Comparison of ENCODE assay signal across 18 mouse cellular contexts in genomic region chr1:191348996-191349395, GRCm38 (mm10). TPM values are rescaled to one million over a fixed set of nuclear protein-coding genes. Genes with fewer than 3 reads are reported as not detected.
A peak's percentile ranks its signal among the peaks of the same experiment; 100 is the strongest.
DNase-seq lines count a peak whose midpoint lies in the region; ATAC-seq and TF ChIP-seq lines count a peak whose summit lies in the region.
"Had no signal": no experiment of that assay in that cellular context is flagged by ENCODE, and none has a peak within 500 bp of the region (broad histone marks: within the 10 kb centered on the region; RNA-seq: fewer than 3 reads in every experiment).

No protein-coding gene starts in this region.

- H3K9me3 ChIP-seq in forebrain, embryonic 11.5 days (ENCODE audit: control insufficient read depth, low read length), result no peaks in the 10 kb centered on the region
- no peaks in the 10 kb centered on the region for H3K9me3 ChIP-seq in forebrain, postnatal 0 days (ENCODE audit: low read length)
- H3K9me3 ChIP-seq in kidney, embryonic 14.5 days (ENCODE audit: control insufficient read depth, low read length), result no peaks in the 10 kb centered on the region
- H3K9me3 ChIP-seq in lung, postnatal 0 days (ENCODE audit: low read length), result no peaks in the 10 kb centered on the region
- H3K9me3 ChIP-seq in stomach, embryonic 16.5 days (replicated peaks; ENCODE audit: control insufficient read depth, low read length), result no peaks in the 10 kb centered on the region
- H3K9me3 ChIP-seq: forebrain, embryonic 15.5 days; neural tube, embryonic 15.5 days had no signal

- no peak overlapping the region for H3K27ac ChIP-seq in forebrain, embryonic 11.5 days (ENCODE audit: low read depth, low read length)
- no peak overlapping the region for H3K27ac ChIP-seq in forebrain, postnatal 0 days (ENCODE audit: low read depth, low read length)
- no peak overlapping the region for H3K27ac ChIP-seq in kidney, embryonic 14.5 days (ENCODE audit: low read depth, low read length)
- no peak overlapping the region for H3K27ac ChIP-seq in kidney, adult 2 months (ENCODE audit: insufficient read depth, low read depth, low read length)
- H3K27ac ChIP-seq in lung, postnatal 0 days (ENCODE audit: low read length), result peak overlapping the region; percentile 72
- H3K27ac ChIP-seq in stomach, embryonic 16.5 days (ENCODE audit: low read length), result peak overlapping the region; percentile 19; the same call in 1 of the 2 replicates
- H3K27ac ChIP-seq: forebrain, embryonic 15.5 days; neural tube, embryonic 15.5 days had no signal

- peak; percentile 19; the same call in 1 of the 2 replicates for TF ChIP-seq EP300 in lung, postnatal 0 days (IDR thresholded peaks at IDR 0.05)

- H3K4me1 ChIP-seq in forebrain, embryonic 11.5 days (replicated peaks; ENCODE audit: control insufficient read depth, insufficient read depth, low read length), result no peaks in the 10 kb centered on the region
- no peaks in the 10 kb centered on the region for H3K4me1 ChIP-seq in forebrain, postnatal 0 days (ENCODE audit: insufficient read depth)
- no peaks in the 10 kb centered on the region for H3K4me1 ChIP-seq in kidney, embryonic 14.5 days (ENCODE audit: control insufficient read depth, insufficient read depth, low read length)
- no peaks in the 10 kb centered on the region for H3K4me1 ChIP-seq in kidney, adult 2 months (ENCODE audit: control insufficient read depth, insufficient read depth, low read length)
- H3K4me1 ChIP-seq in lung, postnatal 0 days (ENCODE audit: insufficient read depth, low read depth, low read length), result no peaks in the 10 kb centered on the region
- H3K4me1 ChIP-seq in stomach, embryonic 16.5 days (ENCODE audit: control insufficient read depth, insufficient read depth, low read length), result peaks cover 15% of the 10 kb centered on the region
- H3K4me1 ChIP-seq: neural tube, embryonic 15.5 days had no signal

- peak; percentile 18 for DNase-seq in forebrain, embryonic 11.5 days (ENCODE audit: low spot score)
- no peak for DNase-seq in forebrain, postnatal 0 days
- DNase-seq in kidney, adult 2 months, result no peak
- DNase-seq in lung, postnatal 0 days (ENCODE audit: low spot score), result peak; percentile 80
- DNase-seq in lung, postnatal 14 days, result no peak
- DNase-seq in left cerebral cortex, adult 11 months (ENCODE audit: low spot score), result no peak
- DNase-seq: adrenal gland, postnatal 10 days; cerebellum, adult 9-11 months; kidney, postnatal 4 days; layer of hippocampus, postnatal 36 days; right cerebral cortex, adult 18-20 months; thymus, postnatal 4 days had no signal

- no peak for TF ChIP-seq POLR2A in kidney, adult 2 months (IDR thresholded peaks at IDR 0.05; ENCODE audit: low read depth, low read length)

- H3K36me3 ChIP-seq in forebrain, embryonic 11.5 days (ENCODE audit: control insufficient read depth, insufficient read depth, low read length), result no peaks in the 10 kb centered on the region; the same call in 1 of the 2 replicates
- H3K36me3 ChIP-seq in forebrain, postnatal 0 days (ENCODE audit: insufficient read depth), result peaks cover 71% of the 10 kb centered on the region
- H3K36me3 ChIP-seq in kidney, embryonic 14.5 days (ENCODE audit: control insufficient read depth, insufficient read depth, low read length), result peaks cover 65% of the 10 kb centered on the region
- peaks cover 10% of the 10 kb centered on the region for H3K36me3 ChIP-seq in kidney, adult 2 months (ENCODE audit: control insufficient read depth, insufficient read depth, low read length)
- H3K36me3 ChIP-seq in lung, postnatal 0 days (ENCODE audit: insufficient read depth, low read length), result peaks cover 19% of the 10 kb centered on the region
- H3K36me3 ChIP-seq in stomach, embryonic 16.5 days (ENCODE audit: control insufficient read depth, insufficient read depth, low read length), result peaks cover 7% of the 10 kb centered on the region; the same call in 1 of the 2 replicates

- no peak for TF ChIP-seq CTCF in forebrain, postnatal 0 days (IDR thresholded peaks at IDR 0.05; ENCODE audit: low read depth)
- TF ChIP-seq CTCF in kidney, adult 2 months (conservative IDR thresholded peaks at IDR 0.05; ENCODE audit: insufficient read depth, insufficient read length, low read depth, low read length), result no peak
- TF ChIP-seq CTCF in lung, postnatal 0 days (IDR thresholded peaks at IDR 0.05), result no peak

- H3K4me3 ChIP-seq in forebrain, embryonic 11.5 days (ENCODE audit: low read depth, low read length), result no peak overlapping the region
- no peak overlapping the region for H3K4me3 ChIP-seq in forebrain, postnatal 0 days (ENCODE audit: low read depth, low read length)
- no peak overlapping the region for H3K4me3 ChIP-seq in kidney, embryonic 14.5 days (ENCODE audit: low read length)
- no peak overlapping the region for H3K4me3 ChIP-seq in kidney, adult 2 months (ENCODE audit: insufficient read depth, low read depth, low read length)
- no peak overlapping the region for H3K4me3 ChIP-seq in lung, postnatal 0 days (ENCODE audit: low read depth, low read length)
- no peak overlapping the region for H3K4me3 ChIP-seq in stomach, embryonic 16.5 days (replicated peaks; ENCODE audit: low read length)
- H3K4me3 ChIP-seq: forebrain, embryonic 15.5 days; neural tube, embryonic 15.5 days had no signal

- no peak overlapping the region for H3K4me2 ChIP-seq in forebrain, embryonic 11.5 days (ENCODE audit: low read depth, low read length, severe bottlenecking)
- no peak overlapping the region for H3K4me2 ChIP-seq in forebrain, postnatal 0 days (ENCODE audit: low read depth)
- no peak overlapping the region for H3K4me2 ChIP-seq in kidney, embryonic 14.5 days (replicated peaks; ENCODE audit: low read depth, low read length)
- no peak overlapping the region for H3K4me2 ChIP-seq in lung, postnatal 0 days (replicated peaks; ENCODE audit: low read depth, low read length)
- H3K4me2 ChIP-seq in stomach, embryonic 16.5 days (ENCODE audit: low read depth, low read length), result no peak overlapping the region
- H3K4me2 ChIP-seq: forebrain, embryonic 15.5 days; midbrain, embryonic 11.5 days; neural tube, embryonic 15.5 days had no signal

- no peaks in the 10 kb centered on the region for H3K27me3 ChIP-seq in forebrain, embryonic 11.5 days (ENCODE audit: control insufficient read depth, insufficient read depth, low read length)
- H3K27me3 ChIP-seq in forebrain, postnatal 0 days (ENCODE audit: insufficient read depth, low read length), result no peaks in the 10 kb centered on the region
- no peaks in the 10 kb centered on the region for H3K27me3 ChIP-seq in kidney, embryonic 14.5 days (ENCODE audit: control insufficient read depth, insufficient read depth, low read length)
- no peaks in the 10 kb centered on the region for H3K27me3 ChIP-seq in kidney, adult 2 months (replicated peaks; ENCODE audit: control insufficient read depth, insufficient read depth, low read length)
- H3K27me3 ChIP-seq in lung, postnatal 0 days (replicated peaks; ENCODE audit: insufficient read depth, low read length), result no peaks in the 10 kb centered on the region
- no peaks in the 10 kb centered on the region for H3K27me3 ChIP-seq in stomach, embryonic 16.5 days (ENCODE audit: control insufficient read depth, insufficient read depth, low read length)
- H3K27me3 ChIP-seq: CH12.LX; forebrain, embryonic 15.5 days; neural tube, embryonic 15.5 days had no signal

- WGBS in forebrain, embryonic 11.5 days, result 76% methylated on average over 5 of the region's 5 CpGs
- 58% methylated on average over 5 of the region's 5 CpGs for WGBS in forebrain, postnatal 0 days
- WGBS in kidney, embryonic 14.5 days, result 65% methylated on average over 5 of the region's 5 CpGs
- WGBS in kidney, adult 2 months, result 59% methylated on average over 5 of the region's 5 CpGs
- 28% methylated on average over 5 of the region's 5 CpGs for WGBS in lung, postnatal 0 days
- WGBS in stomach, embryonic 16.5 days, result 35% methylated on average over 5 of the region's 5 CpGs

- H3K9ac ChIP-seq in forebrain, embryonic 11.5 days (ENCODE audit: low read length), result no peak overlapping the region
- no peak overlapping the region for H3K9ac ChIP-seq in forebrain, postnatal 0 days
- H3K9ac ChIP-seq in kidney, embryonic 14.5 days (ENCODE audit: low read depth, low read length), result no peak overlapping the region
- no peak overlapping the region for H3K9ac ChIP-seq in lung, postnatal 0 days (replicated peaks; ENCODE audit: low read depth)
- no peak overlapping the region for H3K9ac ChIP-seq in stomach, embryonic 16.5 days (ENCODE audit: low read length)
- H3K9ac ChIP-seq: forebrain, embryonic 15.5 days; neural tube, embryonic 15.5 days had no signal

- no peak for ATAC-seq in forebrain, embryonic 11.5 days (replicated peaks; ENCODE audit: low FRiP score)
- ATAC-seq in forebrain, postnatal 0 days, result no peak
- peak; percentile 44; the same call in 1 of the 2 replicates for ATAC-seq in kidney, embryonic 14.5 days (ENCODE audit: low FRiP score, low TSS enrichment)
- ATAC-seq in lung, postnatal 0 days, result peak; percentile 81
- peak; percentile 53; the same call in 1 of the 2 replicates for ATAC-seq in stomach, embryonic 16.5 days (ENCODE audit: insufficient read depth, low FRiP score)
- ATAC-seq: forebrain, embryonic 15.5 days had no signal

RNA-seq across cellular contexts. Expression of gene Tmem206, which starts 23.3 kb away (rescaled TPM):
- 34.2 and 35.5 TPM in 2 replicates for polyA plus RNA-seq in forebrain, embryonic 11.5 days (2014; fragmentation: Nextera tagmentation; extraction: Ambion mirVana)
- total RNA-seq in forebrain, postnatal 0 days (2014; rRNA removed), result 20.2 and 28.3 TPM in 2 replicates
- polyA plus RNA-seq in forebrain, postnatal 0 days (2015; fragmentation: Nextera tagmentation; extraction: Ambion mirVana), result 26.1 and 30.8 TPM in 2 replicates
- polyA plus RNA-seq in kidney, embryonic 14.5 days (2014; fragmentation: Nextera tagmentation; extraction: Ambion mirVana), result 17.6 and 25.9 TPM in 2 replicates
- polyA plus RNA-seq in kidney, adult 2 months (2012; rRNA removed), result 22.1 and 22.2 TPM in 2 replicates
- 13.1 and 14.7 TPM in 2 replicates for polyA plus RNA-seq in lung, postnatal 0 days (2015; fragmentation: Nextera tagmentation; extraction: Ambion mirVana)
- 18.2 and 18.3 TPM in 2 replicates for polyA plus RNA-seq in stomach, embryonic 16.5 days (2015; fragmentation: Nextera tagmentation; extraction: Ambion mirVana)

RNA-seq across cellular contexts. Expression of gene Nenf, which starts 31.0 kb away (rescaled TPM):
- polyA plus RNA-seq in forebrain, embryonic 11.5 days (2014; fragmentation: Nextera tagmentation; extraction: Ambion mirVana), result 57.6 and 57.8 TPM in 2 replicates
- 170 and 329 TPM in 2 replicates for total RNA-seq in forebrain, postnatal 0 days (2014; rRNA removed)
- 189 and 236 TPM in 2 replicates for polyA plus RNA-seq in forebrain, postnatal 0 days (2015; fragmentation: Nextera tagmentation; extraction: Ambion mirVana)
- polyA plus RNA-seq in kidney, embryonic 14.5 days (2014; fragmentation: Nextera tagmentation; extraction: Ambion mirVana), result 97.0 and 115 TPM in 2 replicates
- 146 and 165 TPM in 2 replicates for polyA plus RNA-seq in kidney, adult 2 months (2012; rRNA removed)
- polyA plus RNA-seq in lung, postnatal 0 days (2015; fragmentation: Nextera tagmentation; extraction: Ambion mirVana), result 149 and 177 TPM in 2 replicates
- polyA plus RNA-seq in stomach, embryonic 16.5 days (2015; fragmentation: Nextera tagmentation; extraction: Ambion mirVana), result 86.0 and 91.3 TPM in 2 replicates

RNA-seq across cellular contexts. Expression of gene Ppp2r5a, which starts 54.1 kb away (rescaled TPM):
- polyA plus RNA-seq in forebrain, embryonic 11.5 days (2014; fragmentation: Nextera tagmentation; extraction: Ambion mirVana), result 19.4 and 21.9 TPM in 2 replicates
- 36.6 and 39.2 TPM in 2 replicates for total RNA-seq in forebrain, postnatal 0 days (2014; rRNA removed)
- 10.1 and 11.5 TPM in 2 replicates for polyA plus RNA-seq in forebrain, postnatal 0 days (2015; fragmentation: Nextera tagmentation; extraction: Ambion mirVana)
- 24.6 and 25.0 TPM in 2 replicates for polyA plus RNA-seq in kidney, embryonic 14.5 days (2014; fragmentation: Nextera tagmentation; extraction: Ambion mirVana)
- 69.6 and 73.2 TPM in 2 replicates for polyA plus RNA-seq in kidney, adult 2 months (2012; rRNA removed)
- 51.5 and 56.0 TPM in 2 replicates for polyA plus RNA-seq in lung, postnatal 0 days (2015; fragmentation: Nextera tagmentation; extraction: Ambion mirVana)
- 13.9 and 14.7 TPM in 2 replicates for polyA plus RNA-seq in stomach, embryonic 16.5 days (2015; fragmentation: Nextera tagmentation; extraction: Ambion mirVana)

Comparison
In these comparisons a context has a peak if more than half of its experiments do, and no peak if none do; other contexts are left out.
1. DNase-seq: peak in forebrain, embryonic 11.5 days (single experiment) and lung, postnatal 0 days (single experiment); none in forebrain, postnatal 0 days (single experiment), kidney, adult 2 months (single experiment), lung, postnatal 14 days (single experiment) and left cerebral cortex, adult 11 months (single experiment).
2. ATAC-seq: peak in kidney, embryonic 14.5 days (single experiment), lung, postnatal 0 days (single experiment) and stomach, embryonic 16.5 days (single experiment); none in forebrain, embryonic 11.5 days (single experiment) and forebrain, postnatal 0 days (single experiment).
3. H3K27ac ChIP-seq: peak in lung, postnatal 0 days (single experiment) and stomach, embryonic 16.5 days (single experiment); none in forebrain, embryonic 11.5 days (single experiment), forebrain, postnatal 0 days (single experiment), kidney, embryonic 14.5 days (single experiment) and kidney, adult 2 months (single experiment).